Mouse (Mus musculus) intestine, embryonic 15.5 days (tissue): Measurements from ENCODE around the gene Ust. TPM values are rescaled to one million over a fixed set of nuclear protein-coding genes. Genes with fewer than 3 reads are reported as not detected.

ENCODE experiments used
- ATAC-seq: fragments of 200-750 bp; cut with Nextera tagmentation; 2 replicates; pipeline ENCODE4 v1.8.0; 2017; ENCODE audit warnings: moderate TSS enrichment, moderate library complexity
- H3K27ac ChIP-seq: fragments of 300-500 bp; sonication (generic); 2 replicates; pipeline ENCODE4 v1.5.1; 2015; ENCODE audit warnings: mild to moderate bottlenecking, inconsistent platforms
- H3K27me3 ChIP-seq: fragments of 300-500 bp; sonication (generic); replicated peaks from 2 replicates; pipeline ENCODE4 v1.6.1; 2015; ENCODE audit warnings: inconsistent platforms
- H3K36me3 ChIP-seq: fragments of 300-500 bp; sonication (generic); 2 replicates; pipeline ENCODE4 v1.6.1; 2015; ENCODE audit warnings: inconsistent platforms
- H3K4me1 ChIP-seq: fragments of 300-500 bp; sonication (generic); replicated peaks from 2 replicates; pipeline ENCODE4 v1.6.1; 2015; ENCODE audit warnings: inconsistent platforms
- H3K4me2 ChIP-seq: fragments of 300-500 bp; sonication (generic); replicated peaks from 2 replicates; pipeline ENCODE4 v1.6.1; 2015; ENCODE audit warnings: mild to moderate bottlenecking, inconsistent platforms
- H3K4me3 ChIP-seq: fragments of 300-500 bp; sonication (generic); replicated peaks from 2 replicates; pipeline ENCODE4 v1.5.1; 2015; ENCODE audit warnings: inconsistent platforms
- H3K9ac ChIP-seq: fragments of 300-500 bp; sonication (generic); 2 replicates; pipeline ENCODE4 v1.6.1; 2015; ENCODE audit warnings: inconsistent platforms
- H3K9me3 ChIP-seq: fragments of 300-500 bp; sonication (generic); 2 replicates; pipeline ENCODE4 v1.6.1; 2016; ENCODE audit warnings: inconsistent platforms
- WGBS: fragments of 180-500 bp; shearing (Covaris S2); methylation state at CpG from one replicate; pipeline ENCODE4 v1.1.7; 2015; 5-methylcytosine and 5-hydroxymethylcytosine counted together
- polyA plus RNA-seq: library from polyadenylated mRNA; unstranded; fragments of >200 nt; fragmentation: Nextera tagmentation; extraction: Ambion mirVana; gene quantifications from 2 replicates; pipeline ENCODE4 v1.2.1, GENCODE M21; 2015

Gene Ust
- polyA plus RNA-seq, 1 experiment from 2014 or later: 4.7 TPM

GRCm38 (mm10) chr10:8199026-8199756 is 319.4 kb downstream of the Ust start:
- H3K9me3 ChIP-seq: no peaks in the 10 kb centered on the region
- no peaks in the 10 kb centered on the region for H3K27me3 ChIP-seq
- ATAC-seq: no peak
- no peak overlapping the region for H3K9ac ChIP-seq
- H3K36me3 ChIP-seq: no peaks in the 10 kb centered on the region
- no peak overlapping the region for H3K4me3 ChIP-seq
- no peak overlapping the region for H3K27ac ChIP-seq
- no peaks in the 10 kb centered on the region for H3K4me1 ChIP-seq
- H3K4me2 ChIP-seq: no peak overlapping the region
- 91% methylated on average over 9 of the region's 9 CpGs for WGBS

GRCm38 (mm10) chr10:8197661-8198060 is 321.0 kb downstream of the Ust start:
- 56% methylated on average over 2 of the region's 2 CpGs for WGBS
- no peak for ATAC-seq

GRCm38 (mm10) chr10:8196300-8196699 is 322.3 kb downstream of the Ust start:
- no peak overlapping the region for H3K4me2 ChIP-seq
- H3K27ac ChIP-seq: no peak overlapping the region
- WGBS: 1% methylated on average over 2 of the region's 2 CpGs
- H3K27me3 ChIP-seq: no peaks in the 10 kb centered on the region
- H3K9ac ChIP-seq: no peak overlapping the region
- no peak overlapping the region for H3K4me3 ChIP-seq
- no peaks in the 10 kb centered on the region for H3K9me3 ChIP-seq
- ATAC-seq: peak; percentile 85
- H3K36me3 ChIP-seq: no peaks in the 10 kb centered on the region
- H3K4me1 ChIP-seq: no peaks in the 10 kb centered on the region

More at GRCm38 (mm10) chr10:8197661-8198060, 321.0 kb downstream of the Ust start:
- H3K27ac ChIP-seq: no peak overlapping the region
- no peaks in the 10 kb centered on the region for H3K36me3 ChIP-seq
- no peak overlapping the region for H3K4me2 ChIP-seq
- no peak overlapping the region for H3K4me3 ChIP-seq
- no peaks in the 10 kb centered on the region for H3K9me3 ChIP-seq
- H3K4me1 ChIP-seq: no peaks in the 10 kb centered on the region
- no peaks in the 10 kb centered on the region for H3K27me3 ChIP-seq
- H3K9ac ChIP-seq: no peak overlapping the region

- ATAC-seq: peak; percentile 73
- 52% methylated on average over 6 of the region's 6 CpGs for WGBS
- no peak overlapping the region for H3K9ac ChIP-seq
- H3K4me2 ChIP-seq: no peak overlapping the region
- no peaks in the 10 kb centered on the region for H3K27me3 ChIP-seq
- no peaks in the 10 kb centered on the region for H3K36me3 ChIP-seq
- H3K27ac ChIP-seq: no peak overlapping the region
- H3K9me3 ChIP-seq: no peaks in the 10 kb centered on the region
- H3K4me3 ChIP-seq: no peak overlapping the region
- no peaks in the 10 kb centered on the region for H3K4me1 ChIP-seq
These were observed 322.9 kb downstream of the Ust start for GRCm38 (mm10) chr10:8195730-8196129.

GRCm38 (mm10) chr10:8189331-8189981 is 329.2 kb downstream of the Ust start:
- Histone ChIP-seq H3K9ac (no peak overlapping the region), H3K9me3 (no peaks in the 10 kb centered on the region), H3K4me3 (no peak overlapping the region), H3K27ac (no peak overlapping the region), H3K4me1 (no peaks in the 10 kb centered on the region; the same call in 1 of the 2 replicates), H3K36me3 (no peaks in the 10 kb centered on the region), H3K4me2 (no peak overlapping the region), H3K27me3 (no peaks in the 10 kb centered on the region)
- WGBS: 66% methylated on average over 5 of the region's 5 CpGs
- no peak for ATAC-seq

- Histone ChIP-seq H3K27ac (no peak overlapping the region), H3K27me3 (no peaks in the 10 kb centered on the region), H3K9ac (no peak overlapping the region), H3K4me2 (no peak overlapping the region), H3K36me3 (no peaks in the 10 kb centered on the region), H3K4me1 (no peaks in the 10 kb centered on the region; the same call in 1 of the 2 replicates), H3K4me3 (no peak overlapping the region), H3K9me3 (no peaks in the 10 kb centered on the region)
- 61% methylated on average over 4 of the region's 4 CpGs for WGBS
- peak; percentile 25; the same call in 1 of the 2 replicates for ATAC-seq
These were observed 333.0 kb downstream of the Ust start for GRCm38 (mm10) chr10:8185586-8185985.

- H3K27ac ChIP-seq: no peak overlapping the region
- no peak overlapping the region for H3K4me2 ChIP-seq
- H3K27me3 ChIP-seq: no peaks in the 10 kb centered on the region
- WGBS: 36% methylated on average over 9 of the region's 9 CpGs
- no peaks in the 10 kb centered on the region for H3K9me3 ChIP-seq
- H3K36me3 ChIP-seq: no peaks in the 10 kb centered on the region
- no peak overlapping the region for H3K9ac ChIP-seq
- no peak for ATAC-seq
- no peaks in the 10 kb centered on the region; the same call in 1 of the 2 replicates for H3K4me1 ChIP-seq
- no peak overlapping the region for H3K4me3 ChIP-seq
These were observed 333.9 kb downstream of the Ust start for GRCm38 (mm10) chr10:8184711-8185110.

- Histone ChIP-seq H3K27ac (no peak overlapping the region), H3K27me3 (no peaks in the 10 kb centered on the region), H3K36me3 (no peaks in the 10 kb centered on the region), H3K4me2 (no peak overlapping the region), H3K9me3 (no peaks in the 10 kb centered on the region), H3K4me3 (no peak overlapping the region), H3K4me1 (no peaks in the 10 kb centered on the region; the same call in 1 of the 2 replicates), H3K9ac (no peak overlapping the region)
- no peak for ATAC-seq
- WGBS: 77% methylated on average over 7 of the region's 7 CpGs
These were observed 335.5 kb downstream of the Ust start for GRCm38 (mm10) chr10:8183171-8183570.

GRCm38 (mm10) chr10:8181596-8182185 is 336.9 kb downstream of the Ust start:
- H3K9me3 ChIP-seq: no peaks in the 10 kb centered on the region
- no peaks in the 10 kb centered on the region for H3K27me3 ChIP-seq
- no peak overlapping the region for H3K4me3 ChIP-seq
- no peaks in the 10 kb centered on the region for H3K36me3 ChIP-seq
- H3K4me2 ChIP-seq: no peak overlapping the region
- H3K9ac ChIP-seq: no peak overlapping the region
- no peaks in the 10 kb centered on the region; the same call in 1 of the 2 replicates for H3K4me1 ChIP-seq
- peak; percentile 20; the same call in 1 of the 2 replicates for ATAC-seq
- 65% methylated on average over 4 of the region's 4 CpGs for WGBS
- H3K27ac ChIP-seq: no peak overlapping the region

- Histone ChIP-seq H3K36me3 (no peaks in the 10 kb centered on the region), H3K9ac (no peak overlapping the region), H3K27ac (no peak overlapping the region), H3K9me3 (no peaks in the 10 kb centered on the region), H3K27me3 (no peaks in the 10 kb centered on the region), H3K4me3 (no peak overlapping the region), H3K4me2 (no peak overlapping the region), H3K4me1 (no peaks in the 10 kb centered on the region)
- WGBS: 76% methylated on average over 5 of the region's 5 CpGs
- no peak for ATAC-seq
These were observed 341.0 kb downstream of the Ust start for GRCm38 (mm10) chr10:8177618-8178017.

- ATAC-seq: 0 out of 2 replicates have a peak, but pooled peaks have one; percentile 23
- no peak overlapping the region for H3K4me2 ChIP-seq
- 54% methylated on average over 13 of the region's 13 CpGs for WGBS
- 0 out of 2 replicates have a peak overlapping the region, but pooled peaks have one; percentile 9 for H3K27ac ChIP-seq
- no peak overlapping the region for H3K4me3 ChIP-seq
- H3K27me3 ChIP-seq: no peaks in the 10 kb centered on the region
- no peaks in the 10 kb centered on the region for H3K36me3 ChIP-seq
- no peak overlapping the region for H3K9ac ChIP-seq
- no peaks in the 10 kb centered on the region for H3K4me1 ChIP-seq
- H3K9me3 ChIP-seq: no peaks in the 10 kb centered on the region
These were observed 342.1 kb downstream of the Ust start for GRCm38 (mm10) chr10:8176351-8177053.

- H3K4me2 ChIP-seq: no peak overlapping the region
- 71% methylated on average over 3 of the region's 3 CpGs for WGBS
- H3K27me3 ChIP-seq: no peaks in the 10 kb centered on the region
- no peaks in the 10 kb centered on the region for H3K36me3 ChIP-seq
- H3K4me3 ChIP-seq: no peak overlapping the region
- no peaks in the 10 kb centered on the region for H3K4me1 ChIP-seq
- ATAC-seq: no peak
- H3K27ac ChIP-seq: 0 out of 2 replicates have a peak overlapping the region, but pooled peaks have one; percentile 9
- no peak overlapping the region for H3K9ac ChIP-seq
- H3K9me3 ChIP-seq: no peaks in the 10 kb centered on the region
These were observed 342.6 kb downstream of the Ust start for GRCm38 (mm10) chr10:8176008-8176350.
